Mouse (Mus musculus): ENCODE measurements around the gene Olfr398. TPM values are rescaled to one million over a fixed set of nuclear protein-coding genes. Genes with fewer than 3 reads are reported as not detected.

Gene Olfr398
- not detected in 2 replicates for polyA plus RNA-seq (2015; fragmentation: Nextera tagmentation; extraction: Ambion mirVana)

DNA sequence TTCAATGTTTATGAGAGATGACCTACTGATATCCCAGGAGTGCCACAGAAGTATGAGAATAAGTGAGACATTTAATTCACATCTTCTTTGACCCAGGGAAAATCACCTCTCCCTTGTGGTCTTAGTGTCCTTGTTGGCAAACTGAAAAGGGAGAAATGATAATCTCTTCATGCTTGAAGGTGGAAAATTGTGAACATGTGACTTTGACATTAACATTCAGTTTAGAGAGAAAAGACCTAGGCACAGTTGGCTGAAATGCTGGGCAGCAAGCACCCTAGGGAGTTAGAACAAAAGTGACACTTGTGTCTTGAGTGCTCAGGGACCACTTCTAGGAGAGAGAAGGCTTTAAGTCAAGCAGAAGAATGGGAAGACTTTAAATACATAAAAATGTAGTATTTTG, at the start of gene Olfr398:
Gene Olfr398, minus strand, starts transcription at position 101 of the 400 bp plus-strand sequence.
- no peak within 1 kb of the TSS for H3K27ac ChIP-seq (replicated peaks)

DNA sequence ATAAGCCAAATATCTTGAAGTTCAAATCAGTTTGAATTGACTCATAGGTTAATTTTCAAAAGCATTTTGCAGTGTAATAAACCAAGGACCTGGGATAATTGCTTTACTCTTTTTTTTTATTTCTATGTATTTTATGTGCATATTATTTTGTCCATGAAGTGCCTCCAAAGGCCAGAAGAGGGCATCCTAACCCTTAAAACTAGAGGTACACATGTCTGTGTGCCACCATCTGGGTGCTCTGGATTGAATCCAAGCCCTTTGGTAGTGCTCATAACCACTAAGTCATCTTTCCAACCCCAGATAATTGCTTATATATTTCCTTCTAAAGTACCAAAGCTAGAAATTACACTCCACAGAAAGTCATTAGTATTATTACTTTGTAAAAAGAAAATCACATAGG, 2.9 kb upstream of the Olfr398 start:
- ATAC-seq (replicated peaks): no peak
- no peak overlapping the region for H3K4me2 ChIP-seq (replicated peaks)
- no peaks in the 10 kb centered on the region for H3K36me3 ChIP-seq
- no peaks in the 10 kb centered on the region for H3K4me1 ChIP-seq
- H3K4me3 ChIP-seq: no peak overlapping the region
- H3K9ac ChIP-seq (replicated peaks): no peak overlapping the region
- H3K9me3 ChIP-seq: peaks cover 17% of the 10 kb centered on the region
- no peak overlapping the region for H3K27ac ChIP-seq (replicated peaks)
- H3K27me3 ChIP-seq: no peaks in the 10 kb centered on the region

More for the DNA sequence above, at the start of gene Olfr398:
- H3K27me3 ChIP-seq: no peaks in the 10 kb centered on the region
- H3K4me3 ChIP-seq: no peak within 1 kb of the TSS
- ATAC-seq (replicated peaks): no peak
- no peak within 1 kb of the TSS for H3K9ac ChIP-seq (replicated peaks)
- no peak within 1 kb of the TSS for H3K4me2 ChIP-seq (replicated peaks)
- peaks cover 17% of the 10 kb centered on the region for H3K9me3 ChIP-seq
- H3K36me3 ChIP-seq: no peaks in the 10 kb centered on the region
- H3K4me1 ChIP-seq: no peaks in the 10 kb centered on the region

DNA sequence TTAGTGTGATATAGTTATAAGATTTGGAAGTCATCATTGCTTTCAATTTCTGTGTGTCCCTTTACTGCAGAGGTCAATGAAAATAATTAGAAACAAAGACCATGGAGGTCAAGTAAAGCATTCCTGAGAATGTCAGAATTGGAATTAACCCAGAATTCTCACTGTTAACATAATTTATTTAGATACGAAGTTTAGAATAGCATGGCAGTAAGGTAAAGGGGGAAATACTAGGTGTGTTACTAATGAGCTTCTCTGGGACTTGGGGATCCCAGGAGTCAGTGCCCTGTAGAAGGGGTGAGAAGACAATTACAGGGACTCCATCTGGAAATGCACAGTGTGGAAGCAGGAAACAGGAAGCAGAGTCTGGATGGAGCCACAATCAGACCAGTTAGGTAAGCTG, 29.7 kb downstream of the Olfr398 start, which contains the start of gene Olfr397:
Gene Olfr397, plus strand, starts transcription at position 301 of the 400 bp plus-strand sequence.
- Histone ChIP-seq H3K36me3 (no peaks in the 10 kb centered on the region), H3K4me1 (no peaks in the 10 kb centered on the region), H3K27ac (replicated peaks) (no peak within 1 kb of the TSS), H3K4me2 (replicated peaks) (no peak within 1 kb of the TSS), H3K27me3 (no peaks in the 10 kb centered on the region), H3K9ac (replicated peaks) (no peak within 1 kb of the TSS), H3K4me3 (no peak within 1 kb of the TSS), H3K9me3 (peaks cover 28% of the 10 kb centered on the region)
- no peak for ATAC-seq (replicated peaks)
- WGBS: 88% methylated on average over 1 of the region's 1 CpGs

DNA sequence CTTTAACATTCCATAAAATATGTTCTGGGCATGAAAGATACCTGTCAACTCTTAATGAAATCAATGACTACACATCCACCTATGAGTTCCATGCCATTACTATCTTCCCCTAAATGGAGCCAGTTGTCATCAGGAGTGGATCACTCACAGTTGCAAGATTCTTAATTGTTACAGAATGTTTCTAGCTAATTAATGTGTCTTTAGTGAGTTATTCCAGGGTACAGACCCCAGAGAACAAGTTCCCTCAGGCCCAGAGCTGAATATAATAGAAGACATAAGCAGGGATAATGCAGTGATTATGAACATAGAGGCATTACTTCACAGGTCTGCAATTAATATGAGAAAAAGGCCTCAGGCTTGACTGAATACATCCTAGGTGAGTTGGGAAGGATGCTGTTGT, 53.8 kb downstream of the Olfr398 start, which contains the start of gene Olfr23:
Gene Olfr23, plus strand, starts transcription at position 301 of the 400 bp plus-strand sequence.
- no peak within 1 kb of the TSS for H3K9ac ChIP-seq (replicated peaks)
- H3K4me2 ChIP-seq (replicated peaks): no peak within 1 kb of the TSS
- H3K9me3 ChIP-seq: no peaks in the 10 kb centered on the region
- no peaks in the 10 kb centered on the region for H3K36me3 ChIP-seq
- no peaks in the 10 kb centered on the region for H3K4me1 ChIP-seq
- no peak within 1 kb of the TSS for H3K4me3 ChIP-seq
- no peak for ATAC-seq (replicated peaks)
- H3K27me3 ChIP-seq: no peaks in the 10 kb centered on the region
- H3K27ac ChIP-seq (replicated peaks): no peak within 1 kb of the TSS

Other genes with a start within 250 kb of the Olfr398 start
- not detected in 2 replicates for gene Olfr389, start 209.7 kb downstream of the Olfr398 start, polyA plus RNA-seq (2015; fragmentation: Nextera tagmentation; extraction: Ambion mirVana)
- gene Olfr390, start 207.4 kb downstream of the Olfr398 start, polyA plus RNA-seq (2015; fragmentation: Nextera tagmentation; extraction: Ambion mirVana): not detected in 2 replicates
- not detected in 2 replicates for gene Olfr391-ps, start 187.4 kb downstream of the Olfr398 start, polyA plus RNA-seq (2015; fragmentation: Nextera tagmentation; extraction: Ambion mirVana)
- not detected in 2 replicates for gene Olfr392, start 173.4 kb downstream of the Olfr398 start, polyA plus RNA-seq (2015; fragmentation: Nextera tagmentation; extraction: Ambion mirVana)
- not detected in 2 replicates for gene Olfr393, start 139.0 kb downstream of the Olfr398 start, polyA plus RNA-seq (2015; fragmentation: Nextera tagmentation; extraction: Ambion mirVana)
- gene Olfr394, start 99.6 kb downstream of the Olfr398 start, polyA plus RNA-seq (2015; fragmentation: Nextera tagmentation; extraction: Ambion mirVana): not detected in 2 replicates
- not detected in 2 replicates for gene Olfr395, start 81.1 kb downstream of the Olfr398 start, polyA plus RNA-seq (2015; fragmentation: Nextera tagmentation; extraction: Ambion mirVana)
- not detected in 2 replicates for gene Olfr23, start 53.7 kb downstream of the Olfr398 start, polyA plus RNA-seq (2015; fragmentation: Nextera tagmentation; extraction: Ambion mirVana)
- not detected in 2 replicates for gene Olfr397, start 29.6 kb downstream of the Olfr398 start, polyA plus RNA-seq (2015; fragmentation: Nextera tagmentation; extraction: Ambion mirVana)
- gene Olfr139, start 66.1 kb upstream of the Olfr398 start, polyA plus RNA-seq (2015; fragmentation: Nextera tagmentation; extraction: Ambion mirVana): not detected in 2 replicates
- not detected in 2 replicates for gene Olfr399, start 66.2 kb upstream of the Olfr398 start, polyA plus RNA-seq (2015; fragmentation: Nextera tagmentation; extraction: Ambion mirVana)
- gene Zfp616, start 79.5 kb upstream of the Olfr398 start, polyA plus RNA-seq (2015; fragmentation: Nextera tagmentation; extraction: Ambion mirVana): not detected in 2 replicates
- not detected in 2 replicates for gene Olfr401, start 123.3 kb upstream of the Olfr398 start, polyA plus RNA-seq (2015; fragmentation: Nextera tagmentation; extraction: Ambion mirVana)
- gene Olfr402, start 163.1 kb upstream of the Olfr398 start, polyA plus RNA-seq (2015; fragmentation: Nextera tagmentation; extraction: Ambion mirVana): not detected in 2 replicates
- gene Olfr403, start 195.8 kb upstream of the Olfr398 start, polyA plus RNA-seq (2015; fragmentation: Nextera tagmentation; extraction: Ambion mirVana): not detected in 2 replicates
- gene Olfr43, start 221.0 kb upstream of the Olfr398 start, polyA plus RNA-seq (2015; fragmentation: Nextera tagmentation; extraction: Ambion mirVana): not detected in 2 replicates

All from forebrain, embryonic 15.5 days (tissue).